Mouse (Mus musculus) intestine, embryonic 14.5 days (tissue): ENCODE measurements at regions not wholly inside any gene's neighbourhood (a gene's known extent, or its start where the extent isn't known, plus 50 kb on each side); places are given as distances from the start of the nearest gene placed in this dataset.

Experiments used
- ATAC-seq: fragments of 200-750 bp; cut with Nextera tagmentation; replicated peaks from 2 replicates; pipeline ENCODE4 v1.8.0; 2017; ENCODE audit warnings: low read depth, moderate number of reproducible peaks, moderate TSS enrichment, moderate library complexity; ENCODE audit not compliant: low FRiP score, low TSS enrichment
- DNase-seq: peaks from one replicate; pipeline ENCODE4 v3.0.0-alpha.2; 2018; ENCODE audit warnings: low spot score
- H3K27ac ChIP-seq: fragments of 300-500 bp; sonication (generic); 2 replicates; pipeline ENCODE4 v1.5.1; 2014; ENCODE audit warnings: low read depth, mild to moderate bottlenecking, control low read depth
- H3K27me3 ChIP-seq: fragments of 300-500 bp; sonication (generic); replicated peaks from 2 replicates; pipeline ENCODE4 v1.6.1; 2014; ENCODE audit warnings: low read length, control low read depth; ENCODE audit not compliant: control insufficient read depth, insufficient read depth
- H3K36me3 ChIP-seq: fragments of 300-500 bp; sonication (generic); 2 replicates; pipeline ENCODE4 v1.6.1; 2014; ENCODE audit warnings: low read length, control low read depth; ENCODE audit not compliant: control insufficient read depth, insufficient read depth
- H3K4me1 ChIP-seq: fragments of 300-500 bp; sonication (generic); replicated peaks from 2 replicates; pipeline ENCODE4 v1.6.1; 2014; ENCODE audit warnings: low read length, control low read depth, mixed read lengths; ENCODE audit not compliant: control insufficient read depth, insufficient read depth
- H3K4me2 ChIP-seq: fragments of 300-500 bp; sonication (generic); 2 replicates; pipeline ENCODE4 v1.6.1; 2014; ENCODE audit warnings: low read length
- H3K4me3 ChIP-seq: fragments of 300-500 bp; sonication (generic); 2 replicates; pipeline ENCODE4 v1.5.1; 2014; ENCODE audit warnings: low read depth, low read length, control low read depth, mixed read lengths
- H3K9ac ChIP-seq: fragments of 300-500 bp; sonication (generic); 2 replicates; pipeline ENCODE4 v1.6.1; 2014; ENCODE audit warnings: mild to moderate bottlenecking, low read length
- H3K9me3 ChIP-seq: fragments of 300-500 bp; sonication (generic); 2 replicates; pipeline ENCODE4 v1.6.1; 2016; ENCODE audit warnings: low read length, control low read depth; ENCODE audit not compliant: control insufficient read depth
- WGBS: fragments of 180-500 bp; shearing (Covaris S2); extraction: QIAGEN DNeasy Blood & Tissue Kit; methylation state at CpG from one replicate; pipeline ENCODE4 v1.1.7; 2014; 5-methylcytosine and 5-hydroxymethylcytosine counted together

GRCm38 (mm10) chr13:115718859-115719258 is 590.6 kb downstream of the Isl1 start:
- Histone ChIP-seq H3K36me3 (no peaks in the 10 kb centered on the region), H3K27ac (no peak overlapping the region), H3K27me3 (no peaks in the 10 kb centered on the region), H3K9ac (no peak overlapping the region), H3K4me1 (no peaks in the 10 kb centered on the region), H3K4me3 (no peak overlapping the region), H3K4me2 (no peak overlapping the region), H3K9me3 (no peaks in the 10 kb centered on the region)
- DNase-seq (no peak), ATAC-seq (no peak)
- 71% methylated on average over 5 of the region's 5 CpGs for WGBS

- Histone ChIP-seq H3K27ac (no peak overlapping the region), H3K36me3 (no peaks in the 10 kb centered on the region)
- no peak for DNase-seq
These were observed 594.4 kb upstream of the Itga1 start for GRCm38 (mm10) chr13:115696197-115696596.

GRCm38 (mm10) chr13:115687426-115687825 is 585.7 kb upstream of the Itga1 start:
- Histone ChIP-seq H3K9ac (no peak overlapping the region), H3K36me3 (no peaks in the 10 kb centered on the region), H3K4me1 (no peaks in the 10 kb centered on the region), H3K27ac (no peak overlapping the region), H3K27me3 (no peaks in the 10 kb centered on the region), H3K4me3 (no peak overlapping the region), H3K4me2 (no peak overlapping the region), H3K9me3 (no peaks in the 10 kb centered on the region)
- no peak for ATAC-seq
- DNase-seq: no peak
- WGBS: 68% methylated on average over 4 of the region's 4 CpGs

More at GRCm38 (mm10) chr13:115696197-115696596, 594.4 kb upstream of the Itga1 start:
- Histone ChIP-seq H3K4me3 (no peak overlapping the region), H3K9ac (no peak overlapping the region), H3K9me3 (no peaks in the 10 kb centered on the region), H3K4me1 (no peaks in the 10 kb centered on the region), H3K27me3 (no peaks in the 10 kb centered on the region), H3K4me2 (no peak overlapping the region)
- ATAC-seq: no peak
- WGBS: 48% methylated on average over 2 of the region's 2 CpGs

DNA sequence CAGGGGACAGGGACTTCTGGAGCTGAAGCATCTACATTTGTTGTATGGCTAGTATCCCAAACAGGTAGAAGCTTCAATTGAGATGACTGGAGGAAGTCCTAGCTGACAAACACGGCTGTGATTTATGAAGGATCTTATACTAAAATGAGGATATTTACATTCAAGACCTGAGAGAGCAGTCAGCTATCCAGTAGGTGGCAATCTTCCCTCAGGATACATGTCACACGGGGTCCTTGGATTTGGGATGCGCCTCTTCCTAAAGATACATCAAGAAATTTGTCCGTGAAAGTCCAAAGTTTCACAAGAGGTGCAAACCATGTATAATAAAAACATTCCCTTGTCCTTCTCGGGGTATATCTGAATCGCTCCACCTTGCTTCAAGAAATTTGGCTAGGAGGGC is 577.8 kb upstream of the Itga1 start:
- H3K4me2 ChIP-seq: no peak overlapping the region
- no peak overlapping the region for H3K27ac ChIP-seq
- H3K27me3 ChIP-seq: no peaks in the 10 kb centered on the region; the same call in 1 of the 2 replicates
- H3K9me3 ChIP-seq: no peaks in the 10 kb centered on the region
- WGBS: 32% methylated on average over 6 of the region's 6 CpGs
- no peak overlapping the region for H3K9ac ChIP-seq
- no peak overlapping the region for H3K4me3 ChIP-seq
- H3K36me3 ChIP-seq: no peaks in the 10 kb centered on the region
- no peak for ATAC-seq
- DNase-seq: no peak
- no peaks in the 10 kb centered on the region for H3K4me1 ChIP-seq

DNA sequence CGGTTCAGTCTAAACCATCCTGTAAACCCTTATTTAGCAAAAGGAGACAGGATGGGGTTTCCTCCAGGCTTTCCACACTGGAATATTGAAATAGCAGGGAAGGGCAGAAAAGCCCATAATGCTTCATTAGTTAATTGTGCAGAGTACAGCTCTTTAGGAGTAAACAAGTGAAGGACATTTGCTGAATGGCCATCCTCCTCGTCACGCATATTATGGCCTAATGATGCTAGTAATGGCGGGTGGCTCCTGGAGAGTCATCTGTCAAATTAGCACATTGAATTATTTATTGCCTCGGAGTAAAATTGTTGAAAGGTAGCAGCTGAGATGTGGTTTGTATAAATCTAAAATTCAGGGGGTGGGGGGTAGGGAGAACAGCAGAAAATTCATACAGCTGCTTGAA is 575.1 kb upstream of the Itga1 start:
- Histone ChIP-seq H3K4me1 (no peaks in the 10 kb centered on the region), H3K4me3 (no peak overlapping the region), H3K27me3 (no peaks in the 10 kb centered on the region; the same call in 1 of the 2 replicates), H3K27ac (no peak overlapping the region), H3K9me3 (no peaks in the 10 kb centered on the region), H3K4me2 (no peak overlapping the region), H3K9ac (no peak overlapping the region), H3K36me3 (no peaks in the 10 kb centered on the region)
- ATAC-seq (no peak), DNase-seq (no peak)
- 61% methylated on average over 5 of the region's 5 CpGs for WGBS

- H3K27me3 ChIP-seq: no peaks in the 10 kb centered on the region; the same call in 1 of the 2 replicates
- ATAC-seq: no peak
- no peaks in the 10 kb centered on the region for H3K4me1 ChIP-seq
- no peak for DNase-seq
- no peaks in the 10 kb centered on the region for H3K36me3 ChIP-seq
- no peak overlapping the region for H3K27ac ChIP-seq
- no peaks in the 10 kb centered on the region for H3K9me3 ChIP-seq
- H3K4me3 ChIP-seq: no peak overlapping the region
- WGBS: 16% methylated on average over 5 of the region's 5 CpGs
- H3K4me2 ChIP-seq: no peak overlapping the region
- no peak overlapping the region for H3K9ac ChIP-seq
These were observed 572.0 kb upstream of the Itga1 start for GRCm38 (mm10) chr13:115673729-115674128.

DNA sequence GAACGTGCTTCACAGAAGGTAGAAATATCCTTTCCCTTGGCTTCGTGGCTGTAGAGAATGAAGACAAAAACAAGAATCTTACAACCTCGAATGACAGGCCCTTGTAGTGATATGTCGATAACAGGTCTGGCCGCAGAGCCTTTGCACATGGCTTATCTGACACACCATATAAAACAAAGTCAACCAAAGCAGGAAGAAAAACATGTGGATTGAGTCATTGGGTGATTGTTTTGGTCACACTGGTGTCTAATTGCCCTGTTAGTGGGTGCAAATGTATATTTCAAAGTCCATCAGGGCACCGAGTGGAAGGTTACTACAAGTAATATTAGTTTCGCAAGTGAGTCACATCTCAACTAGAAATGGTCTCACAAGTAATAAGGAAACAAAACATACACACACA is 569.9 kb upstream of the Itga1 start:
- H3K9ac ChIP-seq: no peak overlapping the region
- no peaks in the 10 kb centered on the region; the same call in 1 of the 2 replicates for H3K27me3 ChIP-seq
- no peaks in the 10 kb centered on the region for H3K4me1 ChIP-seq
- ATAC-seq: no peak
- no peaks in the 10 kb centered on the region for H3K36me3 ChIP-seq
- H3K4me2 ChIP-seq: no peak overlapping the region
- no peak overlapping the region for H3K27ac ChIP-seq
- DNase-seq: no peak
- 81% methylated on average over 7 of the region's 7 CpGs for WGBS
- no peak overlapping the region for H3K4me3 ChIP-seq
- H3K9me3 ChIP-seq: no peaks in the 10 kb centered on the region

DNA sequence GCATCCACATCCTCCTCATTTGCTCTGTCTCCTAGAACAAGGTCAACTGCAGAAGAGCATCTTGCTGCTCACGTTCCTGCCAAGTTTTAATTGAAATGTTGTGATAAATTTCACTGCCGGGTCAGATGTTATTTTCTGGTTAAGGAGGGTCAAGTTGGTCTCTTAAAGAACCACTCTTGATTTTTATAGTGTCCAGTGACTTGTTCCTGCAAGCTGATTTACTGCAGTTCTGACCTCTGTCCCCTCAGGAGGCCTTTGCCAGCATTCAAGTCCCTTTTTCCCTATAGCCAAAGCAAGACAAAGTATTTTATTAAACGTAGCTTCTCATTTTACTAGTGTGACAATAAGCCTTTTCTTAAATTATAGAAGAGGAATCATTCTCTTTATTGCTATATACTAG is 567.8 kb upstream of the Itga1 start:
- H3K27ac ChIP-seq: no peak overlapping the region
- ATAC-seq (no peak), DNase-seq (no peak)
- no peak overlapping the region for H3K4me2 ChIP-seq
- no peaks in the 10 kb centered on the region for H3K36me3 ChIP-seq
- no peaks in the 10 kb centered on the region for H3K4me1 ChIP-seq
- WGBS: 29% methylated on average over 3 of the region's 3 CpGs
- H3K9me3 ChIP-seq: no peaks in the 10 kb centered on the region
- H3K9ac ChIP-seq: no peak overlapping the region
- H3K4me3 ChIP-seq: no peak overlapping the region
- H3K27me3 ChIP-seq: no peaks in the 10 kb centered on the region

GRCm38 (mm10) chr13:115655134-115655533 is 553.4 kb upstream of the Itga1 start:
- no peak overlapping the region for H3K4me2 ChIP-seq
- no peak overlapping the region for H3K4me3 ChIP-seq
- no peak for ATAC-seq
- WGBS: 90% methylated on average over 6 of the region's 6 CpGs
- H3K9me3 ChIP-seq: no peaks in the 10 kb centered on the region
- no peaks in the 10 kb centered on the region for H3K27me3 ChIP-seq
- DNase-seq: no peak
- H3K9ac ChIP-seq: no peak overlapping the region
- H3K36me3 ChIP-seq: no peaks in the 10 kb centered on the region
- H3K27ac ChIP-seq: no peak overlapping the region
- no peaks in the 10 kb centered on the region for H3K4me1 ChIP-seq
